Mouse (Mus musculus) testis, adult 2 months (tissue): ENCODE results near the gene Csf3. TPM values are rescaled to one million over a fixed set of nuclear protein-coding genes. Genes with fewer than 3 reads are reported as not detected.
"Not testable (repeated sequence)": the region's sequence is repeated elsewhere in the genome, so short reads cannot be mapped to it uniquely, and the experiment has no call there.

Experiments
- H3K27ac ChIP-seq: fragments of 200-500 bp; 2 replicates; pipeline ENCODE4 v1.5.1; 2012; ENCODE audit warnings: low read depth, low read length; ENCODE audit not compliant: control insufficient read depth, insufficient read depth
- H3K27me3 ChIP-seq: fragments of 200-500 bp; 2 replicates; pipeline ENCODE4 v1.6.1; 2012; ENCODE audit warnings: mild to moderate bottlenecking, low read length, moderate library complexity; ENCODE audit not compliant: control insufficient read depth, insufficient read depth
- H3K36me3 ChIP-seq: fragments of 200-500 bp; 2 replicates; pipeline ENCODE4 v1.6.1; 2012; ENCODE audit warnings: mild to moderate bottlenecking, low read length; ENCODE audit not compliant: control insufficient read depth, insufficient read depth
- H3K4me1 ChIP-seq: fragments of 200-500 bp; 2 replicates; pipeline ENCODE4 v1.6.1; 2012; ENCODE audit warnings: low read length; ENCODE audit not compliant: control insufficient read depth, insufficient read depth
- H3K4me3 ChIP-seq: fragments of 200-500 bp; 2 replicates; pipeline ENCODE4 v1.5.1; 2012; ENCODE audit warnings: low read depth, mild to moderate bottlenecking, low read length, moderate library complexity, mixed read lengths; ENCODE audit not compliant: control insufficient read depth
- CTCF ChIP-seq: fragments of 200-500 bp; IDR thresholded peaks from 2 replicates; pipeline ENCODE4 v1.5.1; 2012; ENCODE audit warnings: low read depth, mild to moderate bottlenecking, inconsistent platforms, low read length, moderate library complexity; ENCODE audit not compliant: control insufficient read depth, insufficient read depth, insufficient replicate concordance
- POLR2A ChIP-seq: fragments of 200-500 bp; IDR thresholded peaks from 2 replicates; pipeline ENCODE4 v1.6.1; 2012; ENCODE audit warnings: low read depth, mild to moderate bottlenecking, inconsistent platforms, low read length, moderate library complexity; ENCODE audit not compliant: control insufficient read depth
- polyA plus RNA-seq: library from polyadenylated mRNA; depleted of rRNA; stranded (reverse); fragments of >200 nt; gene quantifications from 2 replicates; pipeline ENCODE4 v1.2.3, GENCODE M21; 2012

Gene Csf3
- polyA plus RNA-seq, 1 experiment = 0.48 TPM

DNA sequence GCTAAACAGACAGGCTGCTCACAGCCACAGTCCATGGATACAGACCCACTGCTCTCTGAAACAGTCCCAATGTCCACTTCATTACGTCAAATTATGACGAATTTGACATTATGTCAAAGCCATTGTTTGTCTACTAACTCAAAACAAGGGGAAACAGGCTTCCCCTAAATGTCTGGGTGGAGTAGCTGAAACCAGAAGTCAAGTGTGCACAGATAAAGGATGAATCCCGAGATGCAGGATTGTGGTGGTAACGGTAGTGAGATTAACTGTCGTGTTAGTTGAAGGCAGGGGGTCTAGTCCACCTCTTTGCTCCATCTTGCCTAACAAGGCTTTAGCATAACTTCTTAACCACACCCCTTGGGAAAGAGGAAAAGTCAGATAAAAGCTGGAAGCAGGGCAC, 28.6 kb upstream of the Csf3 start:
- no peaks in the 10 kb centered on the region for H3K27me3 ChIP-seq
- no peak overlapping the region; the same call in 1 of the 2 replicates for H3K27ac ChIP-seq
- H3K4me3 ChIP-seq = peak overlapping the region; percentile 74
- H3K4me1 ChIP-seq = peaks cover 5% of the 10 kb centered on the region; the same call in 1 of the 2 replicates
- no peaks in the 10 kb centered on the region for H3K36me3 ChIP-seq
- TF ChIP-seq POLR2A = no peak
- no peak for TF ChIP-seq CTCF

DNA sequence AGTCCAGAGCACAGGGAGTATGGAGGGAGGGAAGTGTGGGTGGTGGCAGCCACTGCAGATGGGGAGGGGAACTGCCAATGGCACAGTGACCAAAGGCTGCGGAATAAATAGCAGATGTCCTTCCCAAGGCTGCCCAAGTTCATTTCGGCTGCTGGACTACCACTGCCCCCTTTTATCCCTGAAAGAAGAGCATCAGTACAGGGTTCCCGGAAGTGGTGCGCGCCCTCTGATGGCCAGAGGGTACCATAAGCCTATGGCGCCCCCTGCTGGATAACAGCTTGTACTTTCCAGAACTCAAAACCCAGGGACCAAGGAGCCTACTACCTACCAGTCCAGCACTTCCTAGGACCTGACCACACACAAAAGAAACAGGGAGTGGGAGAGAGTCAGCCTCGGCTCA, 27.9 kb upstream of the Csf3 start:
- peak overlapping the region; percentile 74 for H3K4me3 ChIP-seq
- H3K36me3 ChIP-seq, H3K4me1 ChIP-seq, H3K27ac ChIP-seq, H3K27me3 ChIP-seq: not testable (repeated sequence)
- 0 out of 2 replicates have a peak, but pooled peaks have one; percentile 16 for TF ChIP-seq CTCF

DNA sequence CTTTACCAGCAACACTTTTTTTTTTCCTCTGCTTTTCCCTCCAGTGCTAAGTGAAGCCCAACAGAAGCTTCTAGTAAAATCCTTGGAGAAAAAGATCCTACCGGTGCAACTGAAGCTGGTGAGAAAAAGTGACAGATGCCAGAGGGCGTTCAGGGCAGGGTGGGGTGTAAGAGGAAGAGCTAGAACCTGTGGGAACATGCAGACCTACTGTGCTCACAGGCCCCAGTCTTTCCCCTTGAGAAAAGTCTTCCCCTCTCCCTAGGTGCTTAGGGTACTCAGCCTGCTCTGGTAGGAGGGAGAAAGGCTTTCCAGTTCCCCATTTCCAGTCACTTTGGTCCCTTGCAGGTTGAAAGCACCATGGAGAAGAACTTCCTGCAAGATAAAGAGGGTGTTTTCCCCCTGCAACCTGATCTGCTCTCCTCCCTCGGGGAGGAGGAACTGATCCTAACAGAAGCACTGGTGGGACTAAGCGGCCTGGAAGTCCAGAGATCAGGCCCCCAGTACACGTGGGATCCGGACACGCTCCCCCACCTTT, 25.2 kb upstream of the Csf3 start:
- Histone ChIP-seq H3K36me3 (no peaks in the 10 kb centered on the region), H3K27ac (no peak overlapping the region), H3K27me3 (no peaks in the 10 kb centered on the region), H3K4me3 (no peak overlapping the region), H3K4me1 (peaks cover 5% of the 10 kb centered on the region; the same call in 1 of the 2 replicates)
- TF ChIP-seq CTCF (no peak), POLR2A (no peak)

DNA sequence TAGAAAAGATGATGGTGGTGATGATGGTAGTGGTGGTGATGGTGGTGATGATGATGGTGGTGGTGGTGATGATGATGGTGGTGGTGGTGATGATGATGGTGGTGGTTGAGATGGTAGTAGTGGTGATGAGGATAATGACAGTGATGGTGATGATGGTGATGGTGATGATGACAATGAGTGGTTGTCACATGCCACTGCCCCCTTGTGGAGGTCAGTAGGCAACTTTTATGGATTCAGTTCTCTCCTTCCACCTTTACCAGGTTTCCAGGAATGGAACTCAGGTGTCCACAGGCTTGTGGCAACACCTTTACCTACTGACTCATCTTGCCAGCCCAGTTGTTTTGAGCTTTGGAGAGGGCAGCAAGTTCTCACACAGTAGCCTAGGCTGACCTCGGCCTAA, 21.0 kb upstream of the Csf3 start:
- Histone ChIP-seq H3K27ac (no peak overlapping the region), H3K27me3 (no peaks in the 10 kb centered on the region), H3K4me1 (peaks cover 2% of the 10 kb centered on the region), H3K36me3 (no peaks in the 10 kb centered on the region), H3K4me3 (no peak overlapping the region)
- TF ChIP-seq CTCF = no peak
- TF ChIP-seq POLR2A = no peak

DNA sequence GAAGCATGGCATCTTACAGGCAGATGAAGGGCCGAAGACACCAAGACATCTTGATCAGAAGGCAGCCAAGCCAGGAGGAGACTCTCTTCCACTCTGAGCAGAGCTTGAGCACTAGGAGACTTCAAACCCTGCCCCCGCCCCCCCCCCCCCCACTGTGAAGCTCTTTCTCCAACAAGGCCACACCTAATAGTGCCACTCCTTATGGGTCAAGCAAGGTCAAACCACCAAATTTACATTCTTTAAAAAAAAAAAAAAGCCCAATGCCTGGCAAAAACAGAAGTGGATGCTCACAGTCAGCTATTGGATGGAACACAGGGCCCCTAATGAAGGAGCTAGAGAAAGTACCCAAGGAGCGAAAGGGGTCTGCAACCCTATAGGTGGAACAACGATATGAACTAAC, 20.5 kb upstream of the Csf3 start:
- not testable (repeated sequence) for H3K4me3 ChIP-seq, H3K27ac ChIP-seq, H3K4me1 ChIP-seq, H3K36me3 ChIP-seq, H3K27me3 ChIP-seq

DNA sequence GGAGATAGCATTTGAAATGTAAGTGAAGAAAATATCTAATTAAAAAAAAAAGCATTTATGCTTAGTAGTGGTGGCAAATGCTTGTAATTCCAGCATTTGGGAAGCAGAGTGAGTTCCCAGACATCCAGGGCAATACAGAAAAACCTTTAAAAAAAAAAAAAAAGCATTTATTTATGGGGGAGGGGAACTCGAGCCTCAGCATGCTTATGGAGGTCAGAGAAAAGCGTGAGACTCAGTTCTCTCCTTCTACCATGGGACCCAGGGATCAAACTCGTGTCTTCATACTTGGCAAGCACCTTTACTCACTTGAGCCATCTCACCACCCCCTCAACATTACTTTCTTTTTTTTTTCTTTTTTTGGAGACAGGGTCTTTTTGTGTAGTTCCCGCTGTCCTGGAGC, 19.9 kb upstream of the Csf3 start:
- H3K36me3 ChIP-seq = peaks cover 3% of the 10 kb centered on the region
- H3K4me1 ChIP-seq = peaks cover 2% of the 10 kb centered on the region
- H3K27me3 ChIP-seq = no peaks in the 10 kb centered on the region
- H3K27ac ChIP-seq = no peak overlapping the region
- peak overlapping the region; percentile 95; the same call in 1 of the 2 replicates for H3K4me3 ChIP-seq
- no peak for TF ChIP-seq POLR2A

DNA sequence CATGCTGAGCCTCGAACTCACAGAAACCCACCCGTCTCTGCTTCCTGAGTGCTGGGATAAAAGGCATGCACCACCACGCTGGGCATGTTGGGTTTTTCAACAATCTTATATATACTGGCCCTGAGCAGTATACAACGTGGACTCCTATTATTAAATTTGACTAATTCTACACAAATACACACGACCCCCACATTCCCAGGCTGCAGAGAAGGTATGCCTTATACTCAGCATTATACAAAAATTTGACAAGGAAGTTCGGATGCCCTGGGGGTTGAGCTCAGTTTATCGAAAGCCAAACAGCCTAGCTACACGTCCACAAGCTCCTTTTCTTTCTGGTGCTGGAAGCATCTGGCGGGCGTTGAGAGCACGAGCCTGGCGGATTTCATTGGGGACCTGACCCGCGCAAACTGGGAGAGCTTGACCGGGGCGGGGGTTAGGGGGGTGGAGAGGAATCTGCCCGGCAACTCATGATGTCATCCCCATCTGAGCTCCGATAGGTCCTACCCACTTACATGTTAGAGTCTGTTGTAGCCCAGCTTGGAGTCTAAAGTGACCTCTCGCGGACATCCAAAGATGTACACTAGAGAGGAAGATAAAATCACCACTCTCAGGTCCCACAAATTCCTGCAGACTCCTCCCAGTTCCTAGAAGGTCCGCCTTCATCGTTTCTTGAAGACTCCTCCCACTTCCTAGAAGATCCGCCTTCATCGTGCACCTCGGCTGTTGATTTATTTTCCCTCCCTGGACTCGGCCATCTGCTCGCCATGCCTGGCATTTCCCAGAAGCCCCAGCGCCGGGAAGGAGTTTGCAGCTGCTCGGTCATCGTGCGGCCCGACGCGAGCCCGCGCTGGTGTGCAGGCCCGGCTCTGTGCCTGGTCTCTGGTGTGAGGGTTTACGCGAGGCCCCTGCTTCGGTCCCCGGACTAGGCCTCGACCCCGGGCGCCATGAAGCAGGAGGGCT, 19.0 kb upstream of the Csf3 start, which contains the start of gene Psmd3:
Psmd3 (plus strand) TSS at position 769 of the 960 bp plus-strand sequence.
- TF ChIP-seq CTCF (no peak), POLR2A (peak; percentile 69)
- Histone ChIP-seq H3K27ac (peak within 1 kb of the TSS; percentile 82), H3K4me3 (peak within 1 kb of the TSS; percentile 95), H3K36me3 (peaks cover 3% of the 10 kb centered on the region), H3K27me3 (no peaks in the 10 kb centered on the region), H3K4me1 (peaks cover 2% of the 10 kb centered on the region)
